Mouse (Mus musculus) ES-CJ7 (cell line): Measurements from ENCODE around the gene Dennd6b.
A peak's percentile ranks its signal among the peaks of the same experiment; 100 is the strongest.

Experiments
- DNase-seq: peaks from one replicate; pipeline ENCODE4 v3.0.0; 2011; ENCODE audit warnings: low read depth, low spot score

Dennd6b gene

DNA sequence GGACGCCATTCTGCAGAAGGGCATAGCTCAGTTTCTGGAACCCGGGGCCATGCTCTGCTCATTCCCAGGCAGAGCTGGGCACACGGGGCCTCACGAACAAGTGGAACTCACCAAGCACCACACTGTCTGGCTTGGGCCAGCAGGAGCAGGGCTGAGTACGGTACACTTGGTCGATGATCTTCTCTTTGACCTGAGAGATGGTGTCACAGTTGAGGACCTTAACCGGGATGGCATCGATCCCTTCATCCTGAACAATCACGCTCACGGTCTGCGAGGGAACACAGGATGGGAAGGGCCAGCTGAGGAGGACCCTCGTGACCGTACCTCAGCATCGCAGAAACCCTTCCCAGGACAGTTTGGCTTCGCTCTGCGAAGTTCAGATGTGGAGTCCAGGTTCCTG is 37.8 kb downstream of the Dennd6b start:
- no peak for DNase-seq

DNA sequence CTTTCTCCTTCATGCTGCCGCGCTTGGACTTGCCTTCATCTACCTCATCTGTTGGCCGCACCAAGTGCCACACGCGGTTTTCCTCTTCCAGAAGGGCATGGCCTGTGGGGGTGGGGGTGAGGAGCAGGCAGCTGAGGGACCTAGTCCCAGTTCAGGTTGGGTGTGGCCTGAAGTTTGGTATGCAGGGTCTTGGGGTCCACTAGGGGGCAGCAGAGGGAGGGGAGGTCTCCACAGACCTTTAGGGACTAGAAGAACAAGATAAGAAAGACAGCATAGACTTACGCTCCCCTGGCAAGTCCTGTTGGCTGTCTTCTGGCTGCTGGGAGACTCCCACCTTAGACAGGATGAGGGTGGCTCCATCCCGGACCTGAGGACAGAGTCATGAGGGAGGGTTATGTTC is 38.3 kb downstream of the Dennd6b start:
- peak; percentile 94 for DNase-seq

DNA sequence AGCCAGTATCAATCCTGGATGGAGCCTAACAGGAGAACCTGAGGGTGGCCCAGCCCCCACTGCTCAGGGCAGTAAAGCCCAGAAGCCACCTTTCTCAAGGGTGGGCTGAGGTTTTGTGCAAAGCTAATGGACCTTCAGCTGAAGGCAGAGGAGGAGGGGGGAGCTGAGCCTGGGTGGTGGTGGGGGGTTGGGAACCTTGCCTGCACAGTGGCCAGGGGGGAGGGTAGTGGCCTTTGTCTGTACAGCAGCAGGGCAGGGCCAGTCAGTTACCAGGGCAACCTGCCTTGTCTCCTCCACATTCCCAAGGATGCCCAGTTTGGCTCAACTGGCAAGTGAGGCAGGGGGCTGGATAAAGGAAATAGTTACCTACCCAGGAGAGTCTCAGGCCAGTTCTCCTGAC is 44.0 kb downstream of the Dennd6b start:
- DNase-seq: peak; percentile 47

DNA sequence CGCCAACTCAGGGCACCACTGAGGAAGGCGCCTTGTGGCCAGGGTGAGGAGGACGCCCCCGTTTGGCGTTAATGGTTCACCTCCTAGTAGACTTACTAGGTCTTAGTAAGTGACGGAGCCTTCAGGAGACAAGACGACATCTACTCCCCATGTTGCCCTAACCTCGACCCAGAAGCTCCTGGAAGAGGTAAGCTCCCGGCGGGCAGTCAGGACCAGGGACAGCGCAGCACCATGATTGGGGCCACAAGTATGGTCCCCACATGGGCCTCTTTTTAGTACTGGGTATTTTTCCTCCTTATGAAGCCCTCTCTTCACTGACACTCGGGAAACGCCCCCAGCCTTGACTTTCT is 46.3 kb downstream of the Dennd6b start:
- DNase-seq: peak; percentile 81

DNA sequence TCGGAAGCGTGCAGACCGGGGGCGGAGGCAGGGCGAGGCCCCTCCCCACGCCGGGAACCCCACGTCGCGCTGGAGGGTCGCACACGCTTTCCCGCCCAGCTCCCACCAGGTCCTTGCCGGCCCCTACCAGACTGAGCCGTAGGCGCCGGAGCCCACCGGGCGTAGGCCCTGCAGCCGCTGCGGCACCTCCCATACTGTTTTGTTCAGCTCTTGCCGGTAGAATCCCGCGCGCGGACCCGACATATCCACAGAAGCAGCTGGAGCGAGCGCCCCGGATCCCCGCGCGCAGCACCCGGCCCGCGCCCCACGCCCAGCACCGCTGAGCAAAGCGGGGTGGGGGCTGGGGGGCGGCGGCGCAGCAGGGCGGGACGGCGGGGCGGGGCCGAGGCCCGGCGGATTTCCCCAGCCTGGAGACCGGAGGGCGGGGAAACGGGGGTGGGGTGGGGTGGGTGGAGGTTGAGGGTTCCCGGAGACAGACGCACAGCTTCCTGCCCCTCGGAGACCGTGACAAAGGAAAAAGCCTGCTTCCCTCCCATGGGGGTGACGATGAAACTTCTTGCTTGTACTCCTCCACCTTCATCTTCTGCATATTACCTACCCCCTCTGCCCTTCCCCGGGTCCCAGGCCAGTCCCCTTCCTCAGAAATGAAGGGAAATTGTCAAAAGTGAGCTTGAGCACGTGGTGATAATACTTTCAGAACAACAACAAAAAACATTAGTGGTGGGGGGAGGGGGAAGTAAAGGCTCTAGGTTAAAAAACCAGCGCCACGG is 46.8 kb downstream of the Dennd6b start, which contains the start of gene Mapk11:
Mapk11 (minus strand) TSS at position 358 of the 770 bp plus-strand sequence.
- DNase-seq: peak; percentile 53

DNA sequence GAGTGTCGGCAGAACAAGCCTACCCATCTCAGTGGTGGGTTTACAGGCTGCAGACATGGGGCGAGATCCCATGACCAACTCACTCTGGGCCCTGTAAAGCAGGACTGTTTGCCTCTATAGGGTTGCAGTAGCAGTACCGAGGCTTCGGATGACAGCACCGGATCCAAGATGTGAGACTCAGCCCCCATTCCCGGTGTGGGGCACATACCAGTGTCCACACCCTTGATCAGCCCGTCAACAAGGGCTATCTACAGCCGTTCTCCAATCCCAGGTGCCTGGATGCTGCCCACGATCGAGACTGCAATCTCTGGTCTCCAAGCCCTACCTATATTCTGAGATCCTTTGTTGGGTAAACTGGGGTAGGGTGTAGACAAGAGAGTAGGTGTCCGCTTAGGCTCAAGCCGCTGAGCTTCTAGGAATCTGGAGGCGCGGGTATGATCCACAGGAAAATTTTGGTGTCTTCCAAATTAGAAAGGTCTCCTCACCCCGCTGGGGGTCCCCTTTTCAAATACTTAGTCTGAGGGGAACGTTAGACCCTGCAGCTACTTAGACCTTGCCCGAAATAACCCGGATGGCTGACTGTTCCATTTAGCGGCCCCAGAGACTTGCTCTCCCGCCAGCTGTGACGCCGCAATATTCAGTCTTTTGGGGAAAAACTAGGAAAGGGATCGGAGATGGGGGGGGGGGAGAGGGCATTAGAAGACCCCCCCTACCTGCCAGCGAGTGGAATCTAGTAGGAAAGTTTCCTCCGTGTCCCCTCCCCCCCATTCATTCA is 47.6 kb downstream of the Dennd6b start:
- no peak for DNase-seq

DNA sequence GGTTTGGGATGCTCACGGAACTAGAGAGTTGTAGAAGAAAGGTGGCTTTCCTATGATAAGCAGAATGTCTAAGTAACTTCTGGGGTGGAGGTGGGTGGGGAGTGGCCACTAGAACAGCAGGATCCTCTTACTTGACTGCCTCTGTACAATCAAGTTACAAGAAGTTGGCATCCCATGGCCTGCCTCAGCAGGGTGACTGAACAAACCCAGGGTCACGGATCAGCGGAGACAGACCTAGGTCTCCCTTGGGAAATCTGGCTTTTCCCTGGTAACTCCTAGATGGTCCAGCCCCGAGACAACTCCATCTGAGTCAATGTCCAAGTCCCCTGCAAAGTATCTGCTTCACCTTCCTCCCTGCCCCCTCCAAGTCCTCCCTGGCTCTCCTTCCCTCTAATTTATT is 48.4 kb downstream of the Dennd6b start:
- DNase-seq: no peak

DNA sequence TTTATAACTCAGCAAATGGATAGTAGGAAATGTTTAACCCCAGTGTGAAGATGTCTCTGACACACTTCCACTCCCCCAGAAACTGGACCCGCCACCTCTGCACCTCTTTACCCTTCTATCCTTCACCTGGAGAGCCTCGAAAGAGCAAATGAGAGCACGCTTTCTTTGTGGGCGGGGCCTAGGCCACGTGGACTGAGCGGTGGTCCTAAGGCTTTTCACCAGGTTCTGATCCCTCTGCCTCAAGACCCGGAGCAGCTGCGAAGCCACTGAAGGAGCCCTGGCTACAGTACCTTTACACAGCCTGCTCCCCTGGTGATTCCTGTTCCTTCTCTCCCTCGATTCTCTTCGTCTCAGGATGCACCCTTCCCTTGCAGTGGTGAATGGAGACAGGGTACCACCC is 48.8 kb downstream of the Dennd6b start:
- no peak for DNase-seq

DNA sequence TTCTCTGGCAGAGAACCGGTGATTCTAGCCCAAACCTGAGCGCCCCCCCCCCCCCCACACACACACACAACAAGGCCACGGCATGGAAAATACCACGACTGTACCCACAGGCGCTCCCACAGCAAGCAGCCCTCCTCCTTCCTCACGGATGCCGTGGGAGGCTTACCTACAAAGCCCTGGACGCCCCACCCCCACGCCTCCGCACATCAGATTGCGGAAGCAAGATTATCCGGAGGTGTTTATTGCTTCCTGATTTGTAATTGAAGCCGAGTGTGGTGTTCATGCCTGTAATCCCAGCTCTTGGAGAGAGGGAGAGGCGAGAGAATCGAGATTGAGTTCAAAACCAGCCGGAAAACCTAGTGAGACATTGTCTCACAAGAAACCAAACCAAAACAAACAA is 49.3 kb downstream of the Dennd6b start:
- no peak for DNase-seq

DNA sequence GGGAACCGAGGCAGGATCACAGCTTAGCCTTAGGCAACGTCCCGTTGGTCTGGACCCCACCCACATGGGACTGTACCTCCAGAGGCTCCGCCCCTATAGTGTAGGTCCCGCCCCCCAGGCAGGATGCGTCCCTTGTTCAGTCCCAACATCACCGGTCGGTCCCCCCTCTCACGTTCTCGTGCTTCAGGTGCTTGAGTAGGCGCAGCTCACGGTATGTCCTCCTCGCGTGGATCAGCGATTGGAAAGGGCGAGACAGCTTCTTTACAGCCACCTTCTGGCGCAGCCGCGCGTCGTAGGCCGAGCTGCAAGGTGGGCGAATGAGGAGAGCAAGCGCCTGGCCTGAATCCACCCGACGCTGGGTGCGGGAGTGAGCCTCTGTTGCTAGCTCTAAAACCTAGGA is 49.8 kb downstream of the Dennd6b start:
- DNase-seq: peak; percentile 76

DNA sequence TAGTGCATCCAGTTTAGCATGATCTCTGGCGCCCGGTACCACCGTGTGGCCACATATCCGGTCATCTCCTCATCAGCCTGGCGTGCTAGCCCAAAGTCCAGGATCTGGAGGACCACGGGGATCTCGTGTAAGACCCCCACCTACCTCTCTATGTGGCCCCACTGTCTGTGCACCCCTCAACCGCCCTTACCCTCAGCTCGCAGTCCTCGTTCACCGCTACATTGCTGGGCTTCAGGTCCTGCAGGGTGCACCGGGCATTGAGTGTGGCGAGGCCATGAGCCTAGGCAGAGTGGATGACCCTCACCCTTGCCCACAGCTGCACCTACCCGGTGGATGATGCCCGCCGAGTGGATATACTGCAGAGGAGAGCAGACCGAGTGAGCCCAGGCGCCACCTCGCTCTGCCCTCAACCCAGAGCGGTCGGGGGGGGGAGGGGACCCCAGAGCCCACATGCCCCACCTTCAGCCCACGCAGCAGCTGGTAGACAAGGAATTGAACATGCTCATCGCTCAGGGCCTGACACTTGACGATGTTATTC is 50.4 kb downstream of the Dennd6b start:
- DNase-seq: no peak

DNA sequence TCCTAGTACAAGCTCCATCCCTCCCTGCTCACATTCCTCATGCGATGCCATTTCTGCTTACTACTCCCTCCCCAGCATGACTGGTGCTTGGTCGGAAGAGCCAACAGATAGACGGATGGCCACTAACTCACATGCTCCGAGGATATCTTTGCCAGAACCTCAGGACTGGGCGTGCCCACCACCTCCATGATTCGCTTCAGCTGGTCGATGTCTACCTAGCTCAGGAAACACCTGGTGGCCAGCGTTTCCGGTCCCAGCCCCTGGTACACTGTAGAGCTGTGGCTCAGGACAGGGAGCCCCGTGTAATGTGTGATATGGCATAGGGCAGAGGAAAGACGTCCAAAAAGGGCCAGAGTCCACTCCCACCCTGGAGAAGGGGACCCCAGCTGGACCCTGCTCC is 51.3 kb downstream of the Dennd6b start:
- no peak for DNase-seq

DNA sequence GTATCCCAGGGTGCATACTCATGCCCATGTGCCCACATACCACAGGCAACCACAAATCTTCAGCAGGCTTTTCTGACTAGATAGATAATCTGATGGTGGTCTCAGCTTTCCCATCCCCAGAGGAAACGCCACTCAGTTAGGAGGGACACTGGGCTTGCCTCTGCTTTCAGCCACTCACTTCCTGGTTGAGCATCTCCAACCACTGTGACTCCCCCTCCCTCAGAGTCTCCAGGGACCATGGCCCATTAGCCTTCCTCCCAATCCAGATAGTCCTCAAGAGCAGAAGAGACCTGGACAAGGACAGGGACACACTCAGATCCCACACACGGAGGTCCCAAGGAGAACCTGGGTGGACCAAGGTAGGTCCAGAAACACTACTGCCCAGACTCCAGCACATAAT is 53.2 kb downstream of the Dennd6b start:
- no peak for DNase-seq

DNA sequence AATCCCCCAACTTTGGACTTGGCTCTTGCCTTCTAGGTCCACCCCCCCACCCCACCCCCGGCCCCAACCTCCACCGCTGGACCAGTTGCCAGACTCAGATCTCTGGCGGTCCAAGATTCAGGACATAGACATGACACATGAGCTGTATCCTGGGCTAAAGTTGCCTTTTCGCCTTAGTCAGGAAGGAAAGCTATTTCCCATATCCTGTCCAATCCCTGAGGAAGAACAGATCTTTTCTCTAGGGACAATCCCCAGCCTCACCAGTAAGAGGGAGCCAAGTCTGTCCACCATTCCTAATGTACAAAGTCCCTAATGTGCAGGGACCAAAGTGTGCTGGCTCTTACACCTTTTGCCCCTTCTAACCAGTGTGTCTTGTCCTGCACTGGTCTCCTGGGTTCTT is 54.4 kb downstream of the Dennd6b start:
- DNase-seq: no peak

DNA sequence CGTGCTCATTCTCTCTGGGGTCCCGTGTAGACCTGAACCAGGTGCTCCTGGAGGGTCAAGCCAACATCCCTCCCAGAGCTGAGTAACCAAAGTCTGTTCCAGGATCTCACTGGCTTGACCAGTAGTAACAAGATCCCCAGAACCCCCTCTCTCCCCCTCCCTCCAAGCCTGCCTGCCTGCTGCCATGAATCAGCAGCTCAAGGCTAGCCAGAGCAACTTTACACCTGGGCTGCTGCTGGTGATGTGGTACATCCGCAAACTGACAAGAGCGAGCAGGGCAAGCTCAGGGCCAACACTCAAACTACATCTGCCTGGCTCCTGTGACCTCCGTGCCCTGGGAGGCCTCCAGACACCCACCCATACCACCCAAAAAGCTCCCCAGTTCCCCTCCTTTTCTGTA is 54.9 kb downstream of the Dennd6b start:
- no peak for DNase-seq

DNA sequence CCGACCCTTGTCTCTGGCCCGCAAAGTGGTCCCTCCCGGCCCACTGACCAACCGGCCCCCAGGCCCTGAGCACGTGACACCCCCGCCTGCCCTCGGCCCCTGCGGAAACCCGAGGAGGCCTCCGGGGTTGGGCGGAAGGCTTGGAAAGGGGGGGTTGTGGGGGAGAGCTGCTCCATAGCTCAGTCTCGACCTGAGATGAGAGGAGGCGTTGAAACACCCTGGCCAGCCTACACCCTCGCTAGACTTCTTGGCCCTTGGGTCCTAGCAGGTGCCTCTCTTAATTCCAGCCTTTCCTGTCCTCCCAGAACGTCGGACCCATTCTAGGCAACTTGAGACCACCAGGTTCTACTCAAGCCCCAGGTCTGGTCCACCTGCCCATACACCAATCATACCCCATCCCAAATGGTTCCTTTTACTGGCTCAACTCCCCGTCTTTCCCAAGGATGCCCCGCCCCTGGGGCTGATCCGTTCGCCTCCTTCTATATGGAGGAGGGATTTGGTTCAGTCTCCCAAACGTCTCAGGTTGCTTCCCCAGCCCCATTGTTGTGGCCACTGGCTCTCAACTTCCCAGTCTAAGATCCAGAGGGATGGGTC is 55.5 kb downstream of the Dennd6b start, which contains the start of gene Mapk12:
Mapk12 (minus strand) TSS at position 45 of the 594 bp plus-strand sequence.
- DNase-seq: peak; percentile 74

DNA sequence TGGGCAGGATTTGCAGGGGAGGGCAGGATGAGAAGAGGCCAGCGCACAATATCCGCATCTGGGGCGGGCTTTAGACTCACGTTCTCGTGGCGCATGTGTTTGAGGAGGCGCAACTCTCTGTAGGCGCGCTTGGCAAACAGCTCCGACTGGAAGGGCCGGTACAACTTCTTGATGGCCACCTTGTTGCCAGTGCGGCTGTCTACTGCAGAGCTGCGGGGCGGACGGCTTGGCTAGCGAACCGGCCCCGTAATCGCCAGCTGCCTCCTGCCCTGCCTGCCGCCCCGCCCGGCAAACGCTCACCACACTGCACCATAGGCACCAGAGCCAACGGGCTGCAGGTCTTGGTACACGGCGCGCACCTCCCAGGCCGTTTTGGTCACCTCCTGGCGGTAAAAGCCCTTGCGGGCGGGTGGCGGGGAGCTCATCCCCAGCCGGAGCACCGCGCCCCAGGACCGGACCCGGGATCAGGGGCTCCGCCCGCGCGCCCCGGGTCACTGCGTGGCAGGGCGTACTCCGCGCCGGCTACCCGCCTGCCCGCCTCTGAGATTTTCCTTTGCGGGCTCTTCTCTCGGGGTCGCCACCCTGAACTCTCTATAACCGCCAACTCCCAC is 56.1 kb downstream of the Dennd6b start:
- DNase-seq: no peak

DNA sequence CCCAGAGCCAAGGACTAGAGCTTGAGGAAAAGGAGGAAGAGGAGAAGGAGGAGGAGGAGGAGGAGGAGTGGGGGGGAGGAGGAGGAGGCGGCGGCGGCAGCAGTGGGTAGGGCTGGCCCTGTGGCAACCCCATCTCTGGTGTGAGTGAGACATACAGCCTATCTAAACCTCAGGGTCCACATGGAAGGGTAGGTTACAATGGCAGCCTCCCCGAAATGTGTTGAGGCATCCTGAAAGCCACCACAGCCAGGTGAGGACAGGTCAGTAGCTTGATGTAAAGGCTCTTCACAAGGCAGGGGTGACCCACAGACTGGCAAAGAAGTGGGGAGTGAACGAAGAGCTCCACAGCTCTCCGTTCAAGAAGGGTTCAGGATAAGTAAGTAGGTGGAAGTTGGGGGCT is 57.8 kb downstream of the Dennd6b start:
- DNase-seq: no peak

DNA sequence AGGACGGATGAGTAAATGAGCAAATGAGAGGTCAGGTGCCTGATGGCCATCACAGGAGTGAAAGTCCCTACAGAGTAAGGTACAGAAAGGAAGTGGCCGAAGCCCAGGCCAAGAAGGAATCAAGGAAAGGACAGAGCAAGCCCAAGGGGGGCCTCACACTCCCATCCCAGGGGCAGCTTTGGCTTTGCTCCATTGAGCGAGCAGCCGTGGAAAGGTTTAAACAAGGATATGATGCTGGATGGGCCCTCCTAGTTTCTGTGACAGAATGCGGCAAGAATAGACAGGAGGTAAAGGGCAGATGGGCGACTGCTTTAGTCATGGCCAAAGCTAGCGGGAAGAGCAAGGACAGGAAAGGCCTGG is 58.3 kb downstream of the Dennd6b start:
- no peak for DNase-seq

DNA sequence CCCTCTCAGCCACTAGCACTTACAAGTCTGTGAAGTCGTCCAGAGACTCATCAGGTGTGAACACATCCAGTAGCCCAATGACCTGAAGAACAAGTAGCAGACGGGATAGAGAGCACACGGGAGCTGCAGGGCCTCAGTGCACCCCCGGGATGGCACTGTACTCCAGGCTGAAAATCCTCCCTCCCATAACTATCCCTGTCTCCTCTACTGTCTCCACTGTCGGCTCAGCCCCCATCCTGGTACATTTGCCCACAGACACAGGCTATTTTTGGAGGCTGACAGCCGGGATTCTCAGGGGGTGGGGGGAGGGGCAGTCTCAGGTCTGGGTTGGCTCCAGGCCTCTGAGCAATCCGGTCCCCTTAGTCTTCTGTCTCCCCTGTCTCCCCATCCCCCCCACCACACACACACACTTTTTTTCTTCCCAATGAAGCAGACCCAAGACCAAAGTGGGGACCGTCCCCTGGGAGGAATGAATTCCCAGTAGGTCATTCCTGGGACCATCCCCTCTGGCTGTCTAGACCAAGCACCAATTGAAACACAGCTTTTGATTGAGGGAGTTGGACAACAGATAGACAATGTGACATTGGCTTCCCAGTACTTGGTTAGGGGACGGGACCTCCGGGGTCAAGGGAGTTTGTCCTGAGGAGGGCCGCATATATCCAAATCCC is 58.8 kb downstream of the Dennd6b start:
- DNase-seq: no peak

DNA sequence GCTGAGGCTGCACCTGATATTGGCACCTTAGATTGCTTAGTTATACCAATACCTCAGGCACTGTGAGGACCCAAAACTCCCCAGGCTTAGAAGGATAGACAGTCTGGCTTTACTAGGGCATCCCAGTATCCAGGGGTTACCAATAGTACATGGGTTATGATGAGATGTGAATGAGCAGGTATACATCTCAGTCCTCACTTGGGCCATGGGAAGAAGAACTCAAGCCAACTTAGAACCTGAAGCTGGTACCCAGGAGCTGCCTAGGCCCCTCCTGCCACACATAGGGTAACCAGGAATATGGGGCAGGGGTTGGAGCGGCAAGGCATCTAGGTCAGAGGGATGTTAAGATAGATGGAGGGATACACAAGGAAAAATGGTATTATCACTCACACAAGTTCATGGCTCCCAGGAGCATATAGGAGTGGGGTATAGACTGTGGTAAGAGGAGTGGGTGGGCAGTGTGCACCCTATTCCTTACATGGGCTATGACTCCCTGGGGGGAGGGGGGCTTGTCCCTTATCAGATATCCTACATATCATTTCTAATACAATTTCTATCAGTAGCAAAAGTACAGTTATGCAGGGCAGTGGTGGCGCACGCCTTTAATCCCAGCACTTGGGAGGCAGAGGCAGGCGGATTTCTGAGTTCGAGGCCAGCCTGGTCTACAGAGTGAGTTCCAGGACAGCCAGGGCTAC is 59.7 kb downstream of the Dennd6b start:
- no peak for DNase-seq
